11 mouse cellular contexts compared by ENCODE assay signal in genomic region chr17:50545274-50545673, GRCm38 (mm10). TPM values are rescaled to one million over a fixed set of nuclear protein-coding genes. Genes with fewer than 3 reads are reported as not detected.
A peak's percentile ranks its signal among the peaks of the same experiment; 100 is the strongest.
DNase-seq lines count a peak whose midpoint lies in the region; ATAC-seq and TF ChIP-seq lines count a peak whose summit lies in the region.
"Had no signal": no experiment of that assay in that cellular context is flagged by ENCODE, and none has a peak within 500 bp of the region (broad histone marks: within the 10 kb centered on the region; RNA-seq: fewer than 3 reads in every experiment).

No protein-coding gene starts in this region.

- TF ChIP-seq EP300 in stomach, postnatal 0 days (optimal IDR thresholded peaks at IDR 0.05), result no peak

- H3K4me1 ChIP-seq in liver, embryonic 13.5 days (replicated peaks), result peaks cover 4% of the 10 kb centered on the region; the same call in 1 of the 2 replicates
- no peaks in the 10 kb centered on the region for H3K4me1 ChIP-seq in stomach, postnatal 0 days (replicated peaks; ENCODE audit: control insufficient read depth, insufficient read depth)
- H3K4me1 ChIP-seq in forebrain, embryonic 13.5 days, result no peaks in the 10 kb centered on the region

- 0 out of 2 replicates have a peak, but pooled peaks cover 3% of the 10 kb centered on the region for H3K36me3 ChIP-seq in liver, embryonic 13.5 days
- no peaks in the 10 kb centered on the region for H3K36me3 ChIP-seq in stomach, postnatal 0 days (ENCODE audit: control insufficient read depth, insufficient read depth, low read length)
- no peaks in the 10 kb centered on the region for H3K36me3 ChIP-seq in forebrain, embryonic 13.5 days (ENCODE audit: poor library complexity, severe bottlenecking)

- H3K4me2 ChIP-seq in liver, embryonic 13.5 days, result no peak overlapping the region
- H3K4me2 ChIP-seq in stomach, postnatal 0 days (replicated peaks; ENCODE audit: low read depth), result no peak overlapping the region
- no peak overlapping the region for H3K4me2 ChIP-seq in forebrain, embryonic 13.5 days
- H3K4me2 ChIP-seq: heart, embryonic 11.5 days had no signal

- 44% methylated on average over 6 of the region's 6 CpGs for WGBS in liver, embryonic 13.5 days (ENCODE audit: insufficient replicate concordance)
- 57% methylated on average over 6 of the region's 6 CpGs for WGBS in stomach, postnatal 0 days
- WGBS in forebrain, embryonic 13.5 days, result 79% methylated on average over 6 of the region's 6 CpGs

- no peak overlapping the region for H3K9ac ChIP-seq in liver, embryonic 13.5 days
- no peak overlapping the region for H3K9ac ChIP-seq in stomach, postnatal 0 days (ENCODE audit: low read length)
- no peak overlapping the region for H3K9ac ChIP-seq in forebrain, embryonic 13.5 days

- ATAC-seq in liver, embryonic 13.5 days (ENCODE audit: low read depth), result peak; percentile 12; the same call in 1 of the 2 replicates
- ATAC-seq in stomach, postnatal 0 days (ENCODE audit: low FRiP score, low TSS enrichment), result peak; percentile 90
- ATAC-seq in forebrain, embryonic 13.5 days, result no peak
- ATAC-seq: forebrain, embryonic 14.5 days; midbrain, embryonic 16.5 days had no signal

- H3K27ac ChIP-seq in liver, embryonic 13.5 days, result no peak overlapping the region
- no peak overlapping the region for H3K27ac ChIP-seq in stomach, postnatal 0 days (replicated peaks)
- H3K27ac ChIP-seq in forebrain, embryonic 13.5 days, result no peak overlapping the region

- DNase-seq in liver, embryonic 13.5 days, result no peak
- DNase-seq in liver, result no peak
- DNase-seq in cerebellum, adult 8-10 months, result peak; percentile 29
- peak; percentile 48 for DNase-seq in kidney, adult 9 months
- peak; percentile 31 for DNase-seq in stomach, postnatal 0 days (ENCODE audit: low spot score)
- no peak for DNase-seq in embryo, embryonic 10 days (ENCODE audit: low spot score)
- DNase-seq in lung, postnatal 4 days, result no peak

- no peak for TF ChIP-seq CTCF in stomach, postnatal 0 days (IDR thresholded peaks at IDR 0.05; ENCODE audit: low read depth)

- no peak overlapping the region for H3K4me3 ChIP-seq in liver, embryonic 13.5 days (replicated peaks)
- H3K4me3 ChIP-seq in stomach, postnatal 0 days (ENCODE audit: low read depth, low read length), result no peak overlapping the region
- H3K4me3 ChIP-seq in forebrain, embryonic 13.5 days, result no peak overlapping the region

- no peaks in the 10 kb centered on the region for H3K27me3 ChIP-seq in liver, embryonic 13.5 days
- no peaks in the 10 kb centered on the region for H3K27me3 ChIP-seq in stomach, postnatal 0 days (ENCODE audit: control insufficient read depth, insufficient read depth, low read length)
- no peaks in the 10 kb centered on the region for H3K27me3 ChIP-seq in forebrain, embryonic 13.5 days

- no peaks in the 10 kb centered on the region; the same call in 1 of the 2 replicates for H3K9me3 ChIP-seq in liver, embryonic 13.5 days (replicated peaks)
- no peaks in the 10 kb centered on the region for H3K9me3 ChIP-seq in stomach, postnatal 0 days (ENCODE audit: control insufficient read depth, low read length)
- H3K9me3 ChIP-seq in forebrain, embryonic 13.5 days (replicated peaks), result peaks cover 6% of the 10 kb centered on the region

RNA-seq across cellular contexts. Expression of gene Plcl2, which starts 36.1 kb away (rescaled TPM):
- 1.1 and 1.4 TPM in 2 replicates for polyA plus RNA-seq in liver, embryonic 13.5 days (2015; fragmentation: Nextera tagmentation; extraction: Ambion mirVana)
- polyA plus RNA-seq in stomach, postnatal 0 days (2015; fragmentation: Nextera tagmentation; extraction: Ambion mirVana), result 2.3 and 2.6 TPM in 2 replicates
- 5.7 and 7.3 TPM in 2 replicates for polyA plus RNA-seq in forebrain, embryonic 13.5 days (2015; fragmentation: Nextera tagmentation; extraction: Ambion mirVana)

Comparison
In these comparisons a context has a peak if more than half of its experiments do, and no peak if none do; other contexts are left out.
1. DNase-seq: peak in cerebellum, adult 8-10 months (single experiment), kidney, adult 9 months (single experiment) and stomach, postnatal 0 days (single experiment); none in liver, embryonic 13.5 days (single experiment), liver (single experiment), embryo, embryonic 10 days (single experiment) and lung, postnatal 4 days (0 of 2).